In genomic region chr19:25404163-25404562, GRCm38 (mm10) we compare ENCODE assay signal across 23 mouse cellular contexts.
DNase-seq lines count a peak whose midpoint lies in the region; ATAC-seq and TF ChIP-seq lines count a peak whose summit lies in the region.
"Had no signal": no experiment of that assay in that cellular context is flagged by ENCODE, and none has a peak within 500 bp of the region (broad histone marks: within the 10 kb centered on the region; RNA-seq: fewer than 3 reads in every experiment).

No protein-coding gene starts in this region.

- H3K4me1 ChIP-seq in kidney, embryonic 16.5 days (ENCODE audit: insufficient read depth, low read length): peaks cover 42% of the 10 kb centered on the region
- peaks cover 12% of the 10 kb centered on the region; the same call in 1 of the 2 replicates for H3K4me1 ChIP-seq in lung, postnatal 0 days (ENCODE audit: insufficient read depth, low read depth, low read length)
- peaks cover 9% of the 10 kb centered on the region for H3K4me1 ChIP-seq in lung, adult 2 months (ENCODE audit: control insufficient read depth, insufficient read depth, low read length)
- peaks cover 92% of the 10 kb centered on the region for H3K4me1 ChIP-seq in limb, embryonic 13.5 days
- H3K4me1 ChIP-seq in limb, embryonic 15.5 days: peaks cover 73% of the 10 kb centered on the region
- peaks cover 27% of the 10 kb centered on the region for H3K4me1 ChIP-seq in hindbrain, embryonic 16.5 days (ENCODE audit: control insufficient read depth, insufficient read depth, low read depth, low read length)

- H3K27ac ChIP-seq in kidney, embryonic 16.5 days (ENCODE audit: low read length): no peak overlapping the region
- no peak overlapping the region for H3K27ac ChIP-seq in lung, postnatal 0 days (ENCODE audit: low read length)
- peak overlapping the region; percentile 82 for H3K27ac ChIP-seq in limb, embryonic 13.5 days
- peak overlapping the region; percentile 79 for H3K27ac ChIP-seq in limb, embryonic 15.5 days
- H3K27ac ChIP-seq in hindbrain, embryonic 16.5 days (ENCODE audit: low read depth, low read length): no peak overlapping the region
- H3K27ac ChIP-seq: forebrain, embryonic 10.5 days; forebrain, embryonic 13.5 days; gastrocnemius, adult 2 months; hindbrain, embryonic 12.5 days; hindbrain, embryonic 15.5 days had no signal

- no peak for TF ChIP-seq POLR2A in lung, adult 2 months (IDR thresholded peaks at IDR 0.05; ENCODE audit: borderline replicate concordance, extremely low read depth, low read depth, low read length)

- H3K4me2 ChIP-seq in kidney, embryonic 16.5 days (replicated peaks; ENCODE audit: low read depth, low read length): no peak overlapping the region
- no peak overlapping the region for H3K4me2 ChIP-seq in lung, postnatal 0 days (replicated peaks; ENCODE audit: low read depth, low read length)
- peak overlapping the region; percentile 45 for H3K4me2 ChIP-seq in limb, embryonic 13.5 days (replicated peaks)
- no peak overlapping the region for H3K4me2 ChIP-seq in limb, embryonic 15.5 days
- no peak overlapping the region for H3K4me2 ChIP-seq in hindbrain, embryonic 16.5 days (ENCODE audit: low read length)
- H3K4me2 ChIP-seq: forebrain, embryonic 13.5 days; heart, embryonic 11.5 days; hindbrain, embryonic 12.5 days; hindbrain, embryonic 15.5 days had no signal

- H3K4me3 ChIP-seq in kidney, embryonic 16.5 days (ENCODE audit: low read length): no peak overlapping the region
- H3K4me3 ChIP-seq in lung, postnatal 0 days (ENCODE audit: low read depth, low read length): no peak overlapping the region
- H3K4me3 ChIP-seq in lung, adult 2 months (replicated peaks; ENCODE audit: extremely low read depth, low read depth, low read length): no peak overlapping the region
- no peak overlapping the region for H3K4me3 ChIP-seq in limb, embryonic 13.5 days
- no peak overlapping the region for H3K4me3 ChIP-seq in limb, embryonic 15.5 days
- no peak overlapping the region for H3K4me3 ChIP-seq in hindbrain, embryonic 16.5 days (ENCODE audit: low read length)
- H3K4me3 ChIP-seq: forebrain, embryonic 10.5 days; forebrain, embryonic 13.5 days; gastrocnemius, adult 2 months; hindbrain, embryonic 12.5 days; hindbrain, embryonic 15.5 days had no signal

- no peak for ATAC-seq in kidney, embryonic 16.5 days (ENCODE audit: low FRiP score, low TSS enrichment)
- no peak for ATAC-seq in lung, postnatal 0 days
- ATAC-seq in limb, embryonic 13.5 days (ENCODE audit: low FRiP score, low read depth): peak; percentile 81
- peak; percentile 57; the same call in 1 of the 2 replicates for ATAC-seq in limb, embryonic 15.5 days (ENCODE audit: insufficient number of reproducible peaks, low FRiP score, low TSS enrichment, low read depth)
- no peak for ATAC-seq in hindbrain, embryonic 16.5 days
- ATAC-seq: activated CD4-positive, CD25-positive, alpha-beta regulatory T cell, adult 4 months; CD4-positive, CD25-positive, alpha-beta regulatory T cell, adult 4 months; forebrain, embryonic 13.5 days; forebrain, embryonic 16.5 days had no signal

- H3K9ac ChIP-seq in kidney, embryonic 16.5 days (replicated peaks; ENCODE audit: low read length): no peak overlapping the region
- no peak overlapping the region for H3K9ac ChIP-seq in lung, postnatal 0 days (replicated peaks; ENCODE audit: low read depth)
- no peak overlapping the region for H3K9ac ChIP-seq in limb, embryonic 13.5 days
- H3K9ac ChIP-seq in limb, embryonic 15.5 days: no peak overlapping the region
- no peak overlapping the region for H3K9ac ChIP-seq in hindbrain, embryonic 16.5 days (ENCODE audit: low read depth, low read length)
- H3K9ac ChIP-seq: forebrain, embryonic 13.5 days; hindbrain, embryonic 12.5 days; hindbrain, embryonic 15.5 days had no signal

- TF ChIP-seq EP300 in lung, postnatal 0 days (IDR thresholded peaks at IDR 0.05): no peak

- WGBS in kidney, embryonic 16.5 days: 80% methylated on average over 4 of the region's 4 CpGs
- 57% methylated on average over 4 of the region's 4 CpGs for WGBS in lung, postnatal 0 days
- WGBS in lung, adult 2 months: 73% methylated on average over 4 of the region's 4 CpGs
- WGBS in limb, embryonic 13.5 days: 22% methylated on average over 4 of the region's 4 CpGs
- WGBS in limb, embryonic 15.5 days: 19% methylated on average over 4 of the region's 4 CpGs
- WGBS in hindbrain, embryonic 16.5 days: 92% methylated on average over 4 of the region's 4 CpGs

- H3K9me3 ChIP-seq in kidney, embryonic 16.5 days (ENCODE audit: low read length): no peaks in the 10 kb centered on the region
- H3K9me3 ChIP-seq in lung, postnatal 0 days (ENCODE audit: low read length): no peaks in the 10 kb centered on the region
- H3K9me3 ChIP-seq in limb, embryonic 13.5 days: no peaks in the 10 kb centered on the region
- no peaks in the 10 kb centered on the region for H3K9me3 ChIP-seq in limb, embryonic 15.5 days
- H3K9me3 ChIP-seq in hindbrain, embryonic 16.5 days (ENCODE audit: control insufficient read depth, low read length): no peaks in the 10 kb centered on the region
- H3K9me3 ChIP-seq: forebrain, embryonic 10.5 days; forebrain, embryonic 13.5 days; hindbrain, embryonic 12.5 days; hindbrain, embryonic 15.5 days had no signal

- DNase-seq in kidney, postnatal 25 days: peak; percentile 32 to 72
- DNase-seq in lung, postnatal 0 days (ENCODE audit: low spot score): peak; percentile 21
- no peak for DNase-seq in lung, adult 2 months
- DNase-seq: adrenal gland, postnatal 10 days; adrenal gland, postnatal 36 days; cerebellum, adult 18-20 months; cerebellum, adult 9-10 months; cerebellum, postnatal 14 days; gastrocnemius, adult 2 months; gastrocnemius, postnatal 14 days; heart, adult 11 months had no signal

- peaks cover 1% of the 10 kb centered on the region; the same call in 1 of the 2 replicates for H3K36me3 ChIP-seq in kidney, embryonic 16.5 days (ENCODE audit: insufficient read depth, low read length)
- H3K36me3 ChIP-seq in lung, postnatal 0 days (ENCODE audit: insufficient read depth, low read length): no peaks in the 10 kb centered on the region
- peaks cover 3% of the 10 kb centered on the region for H3K36me3 ChIP-seq in limb, embryonic 13.5 days
- H3K36me3 ChIP-seq in limb, embryonic 15.5 days: peaks cover 2% of the 10 kb centered on the region
- no peaks in the 10 kb centered on the region for H3K36me3 ChIP-seq in hindbrain, embryonic 16.5 days (ENCODE audit: control insufficient read depth, insufficient read depth, low read length)
- H3K36me3 ChIP-seq: hindbrain, embryonic 15.5 days had no signal

- TF ChIP-seq CTCF in lung, postnatal 0 days (IDR thresholded peaks at IDR 0.05): no peak
- TF ChIP-seq CTCF in lung, adult 2 months (IDR thresholded peaks at IDR 0.05; ENCODE audit: insufficient read depth, low read length): no peak

- no peaks in the 10 kb centered on the region for H3K27me3 ChIP-seq in kidney, embryonic 16.5 days (ENCODE audit: insufficient read depth, low read length)
- no peaks in the 10 kb centered on the region for H3K27me3 ChIP-seq in lung, postnatal 0 days (replicated peaks; ENCODE audit: insufficient read depth, low read length)
- H3K27me3 ChIP-seq in limb, embryonic 13.5 days: no peaks in the 10 kb centered on the region
- H3K27me3 ChIP-seq in limb, embryonic 15.5 days: no peaks in the 10 kb centered on the region
- no peaks in the 10 kb centered on the region; the same call in 1 of the 2 replicates for H3K27me3 ChIP-seq in hindbrain, embryonic 16.5 days (replicated peaks; ENCODE audit: control insufficient read depth, insufficient read depth, low read length)

Comparison
In these comparisons a context has a peak if more than half of its experiments do, and no peak if none do; other contexts are left out.
1. ATAC-seq: peak in limb, embryonic 13.5 days (single experiment) and limb, embryonic 15.5 days (single experiment); none in kidney, embryonic 16.5 days (single experiment), lung, postnatal 0 days (single experiment) and hindbrain, embryonic 16.5 days (single experiment).
2. H3K27ac ChIP-seq: peak in limb, embryonic 13.5 days (single experiment) and limb, embryonic 15.5 days (single experiment); none in kidney, embryonic 16.5 days (single experiment), lung, postnatal 0 days (single experiment) and hindbrain, embryonic 16.5 days (single experiment).